Mouse (Mus musculus): ENCODE results near the gene Ncoa7.

DNA sequence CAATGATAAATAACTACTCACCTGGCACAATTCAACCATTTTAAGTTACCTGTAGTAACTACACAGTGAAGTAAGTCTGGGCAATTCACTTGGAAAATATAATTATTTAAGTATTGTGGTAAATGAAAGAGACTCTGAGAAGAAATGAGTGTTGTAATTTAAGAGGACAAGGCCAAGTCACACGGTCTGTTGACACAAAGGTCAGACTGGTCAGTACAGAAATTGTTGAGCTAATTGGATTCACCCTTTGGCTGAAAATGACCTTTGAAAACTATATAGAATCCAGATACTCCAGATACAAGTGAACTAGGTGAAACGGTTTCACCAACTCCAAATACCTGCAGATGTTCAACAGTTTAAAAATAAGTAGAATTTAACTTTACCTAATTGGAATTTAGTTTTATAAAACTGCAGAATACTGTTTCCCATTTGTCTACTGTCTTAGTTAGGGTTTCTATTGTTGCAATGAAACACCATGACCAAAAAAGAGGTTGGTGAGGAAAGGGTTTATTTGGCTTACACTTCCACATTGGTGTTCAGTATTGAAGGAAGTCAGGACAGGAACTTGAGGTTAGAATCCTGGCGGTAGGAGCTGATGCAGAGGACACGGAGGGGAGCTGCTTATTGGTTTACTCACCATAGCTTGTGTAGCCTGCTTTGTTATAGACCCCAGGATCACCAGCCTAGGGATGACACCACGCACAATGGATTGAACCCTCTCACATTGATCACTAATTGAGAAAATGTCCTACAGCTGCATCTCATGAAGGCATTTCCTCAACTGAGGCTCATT is 6.5 kb downstream of the Ncoa7 start:
- no peak for TF ChIP-seq POLR2A (IDR thresholded peaks at IDR 0.05; ENCODE audit: low read depth, low read length)
- TF ChIP-seq CTCF (IDR thresholded peaks at IDR 0.05; ENCODE audit: extremely low read depth, insufficient read length, insufficient replicate concordance, low read depth, low read length): no peak

All from small intestine, adult 2 months (tissue).